Mouse (Mus musculus): ENCODE data around the gene Frmd5. TPM values are rescaled to one million over a fixed set of nuclear protein-coding genes. Genes with fewer than 3 reads are reported as not detected.

Frmd5 gene
- polyA plus RNA-seq, 1 experiment = 0.45 TPM

DNA sequence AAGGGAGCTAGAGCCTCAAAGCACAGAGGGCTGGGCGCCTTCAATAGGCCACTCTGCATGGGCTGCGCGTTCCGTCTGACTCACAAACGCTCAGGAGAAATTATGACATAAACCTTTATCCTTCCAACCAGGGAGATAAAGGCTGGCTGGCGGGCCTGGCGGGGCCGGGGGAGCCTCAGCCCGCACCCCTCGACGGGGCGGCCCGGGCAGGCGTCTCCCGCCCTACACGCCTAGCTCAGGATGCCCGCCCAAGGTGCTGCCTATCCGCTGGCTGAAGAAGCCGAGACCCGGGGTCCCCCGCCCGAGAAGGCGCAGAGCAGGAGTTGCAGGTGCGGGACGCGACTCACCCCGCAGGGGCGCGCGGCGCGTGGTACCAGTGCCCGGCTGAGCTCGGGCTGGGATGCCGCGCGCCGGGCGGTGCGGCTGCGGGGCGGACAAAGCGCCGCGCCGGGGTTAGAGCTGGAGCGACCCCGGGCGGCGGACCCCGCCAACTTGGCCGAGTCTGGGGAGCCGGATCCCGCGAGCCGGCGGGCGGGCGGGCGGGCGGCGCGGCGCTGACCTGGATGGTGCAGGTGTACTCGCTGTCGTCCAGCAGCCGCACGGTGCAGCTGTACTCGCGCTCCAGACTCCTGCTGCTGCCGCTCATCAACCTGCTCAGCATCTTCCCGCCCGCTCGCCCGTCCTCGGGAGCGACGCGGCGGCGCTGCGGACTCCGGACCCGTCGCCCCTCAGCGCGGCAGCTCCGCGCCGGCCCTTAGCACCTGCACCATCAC lies 530 bp downstream of the Frmd5 start:
- H3K27ac ChIP-seq (ENCODE audit: insufficient read depth, low read depth, low read length) = no peak overlapping the region
- peaks cover 5% of the 10 kb centered on the region for H3K27me3 ChIP-seq (replicated peaks; ENCODE audit: control insufficient read depth, insufficient read depth, low read length)
- WGBS = under 1% methylated on average over 87 of the region's 90 CpGs
- H3K36me3 ChIP-seq (ENCODE audit: control insufficient read depth, insufficient read depth, low read length) = no peaks in the 10 kb centered on the region
- DNase-seq = no peak
- H3K4me3 ChIP-seq (ENCODE audit: insufficient read depth, low read depth, low read length) = peak overlapping the region; percentile 43
- H3K4me1 ChIP-seq (ENCODE audit: control insufficient read depth, insufficient read depth, low read length) = no peaks in the 10 kb centered on the region; the same call in 1 of the 2 replicates
- TF ChIP-seq CTCF (conservative IDR thresholded peaks at IDR 0.05; ENCODE audit: insufficient read depth, insufficient read length, low read depth, low read length) (no peak), POLR2A (IDR thresholded peaks at IDR 0.05; ENCODE audit: low read depth, low read length) (no peak)

DNA sequence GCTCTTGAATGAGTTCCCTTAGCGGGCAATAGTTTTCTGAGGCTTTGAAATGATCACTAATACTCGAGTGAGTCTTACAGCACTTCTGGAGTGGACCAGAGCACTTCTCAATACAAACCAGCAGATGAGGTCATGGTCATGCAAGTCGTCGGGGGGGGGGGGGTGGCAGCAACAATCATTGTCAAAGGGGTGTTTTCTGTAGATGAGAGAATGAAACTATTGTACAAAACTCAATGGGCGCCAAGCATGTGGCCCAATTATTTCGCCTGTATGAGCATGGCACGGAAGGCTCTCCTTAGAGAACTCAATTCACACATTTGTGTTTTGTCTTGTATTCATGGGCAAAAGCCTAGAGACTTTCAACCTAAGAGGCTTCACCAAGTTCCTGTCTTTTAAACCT lies 7.8 kb downstream of the Frmd5 start:
- no peaks in the 10 kb centered on the region for H3K4me1 ChIP-seq (ENCODE audit: control insufficient read depth, insufficient read depth, low read length)
- TF ChIP-seq CTCF (conservative IDR thresholded peaks at IDR 0.05; ENCODE audit: insufficient read depth, insufficient read length, low read depth, low read length) = no peak
- TF ChIP-seq POLR2A (IDR thresholded peaks at IDR 0.05; ENCODE audit: low read depth, low read length) = no peak
- no peak for DNase-seq
- no peak overlapping the region for H3K4me3 ChIP-seq (ENCODE audit: insufficient read depth, low read depth, low read length)
- no peaks in the 10 kb centered on the region for H3K36me3 ChIP-seq (ENCODE audit: control insufficient read depth, insufficient read depth, low read length)
- 90% methylated on average over 7 of the region's 7 CpGs for WGBS
- no peaks in the 10 kb centered on the region for H3K27me3 ChIP-seq (replicated peaks; ENCODE audit: control insufficient read depth, insufficient read depth, low read length)
- H3K27ac ChIP-seq (ENCODE audit: insufficient read depth, low read depth, low read length) = no peak overlapping the region

DNA sequence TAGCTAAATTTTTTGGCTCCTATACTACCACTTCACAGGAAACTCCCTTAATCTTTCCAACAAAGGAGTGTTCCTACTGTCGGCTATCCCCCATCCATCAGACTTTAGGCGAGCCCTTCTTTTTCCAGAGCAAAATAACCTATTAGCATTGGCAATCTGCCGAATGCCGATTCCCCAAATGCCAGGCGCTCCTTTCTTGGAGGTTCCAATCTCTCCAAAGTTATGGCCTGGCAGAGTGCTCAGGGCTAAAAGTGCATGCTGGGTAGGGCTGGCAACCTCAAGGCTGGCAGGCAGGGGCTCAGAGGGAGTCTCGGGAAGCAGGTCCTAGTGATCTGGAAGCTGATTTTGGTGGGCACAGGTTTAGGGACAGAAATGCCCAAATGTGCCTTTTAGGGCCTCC lies 10.9 kb downstream of the Frmd5 start:
- Histone ChIP-seq H3K4me1 (ENCODE audit: control insufficient read depth, insufficient read depth, low read length) (no peaks in the 10 kb centered on the region), H3K4me3 (ENCODE audit: insufficient read depth, low read depth, low read length) (no peak overlapping the region), H3K36me3 (ENCODE audit: control insufficient read depth, insufficient read depth, low read length) (no peaks in the 10 kb centered on the region), H3K27ac (ENCODE audit: insufficient read depth, low read depth, low read length) (no peak overlapping the region), H3K27me3 (replicated peaks; ENCODE audit: control insufficient read depth, insufficient read depth, low read length) (no peaks in the 10 kb centered on the region)
- 93% methylated on average over 6 of the region's 6 CpGs for WGBS
- TF ChIP-seq POLR2A (IDR thresholded peaks at IDR 0.05; ENCODE audit: low read depth, low read length) = no peak
- no peak for TF ChIP-seq CTCF (conservative IDR thresholded peaks at IDR 0.05; ENCODE audit: insufficient read depth, insufficient read length, low read depth, low read length)
- no peak for DNase-seq

DNA sequence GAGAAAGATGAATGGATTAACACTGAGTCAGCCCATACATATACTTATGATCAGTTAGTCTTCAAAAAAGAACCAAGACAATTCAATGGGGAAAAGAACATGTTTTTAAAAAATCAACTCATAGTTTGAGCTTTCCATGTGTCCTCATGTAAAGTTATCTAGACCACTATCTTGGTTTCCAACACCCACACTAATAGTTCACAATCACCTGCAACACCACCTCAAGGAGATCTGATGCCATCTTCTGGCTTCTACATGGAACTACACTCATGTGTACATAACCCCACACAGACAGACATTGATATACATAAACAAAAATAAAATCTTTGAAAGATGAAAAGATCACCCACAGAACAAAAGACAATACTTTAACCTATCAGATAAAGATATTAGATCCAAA lies 17.1 kb downstream of the Frmd5 start:
- no peak overlapping the region for H3K27ac ChIP-seq (ENCODE audit: insufficient read depth, low read depth, low read length)
- TF ChIP-seq POLR2A (IDR thresholded peaks at IDR 0.05; ENCODE audit: low read depth, low read length) = no peak
- TF ChIP-seq CTCF (conservative IDR thresholded peaks at IDR 0.05; ENCODE audit: insufficient read depth, insufficient read length, low read depth, low read length) = no peak
- no peak for DNase-seq
- H3K4me3 ChIP-seq (ENCODE audit: insufficient read depth, low read depth, low read length) = no peak overlapping the region
- no peaks in the 10 kb centered on the region for H3K36me3 ChIP-seq (ENCODE audit: control insufficient read depth, insufficient read depth, low read length)
- no peaks in the 10 kb centered on the region for H3K4me1 ChIP-seq (ENCODE audit: control insufficient read depth, insufficient read depth, low read length)
- no peaks in the 10 kb centered on the region; the same call in 1 of the 2 replicates for H3K27me3 ChIP-seq (replicated peaks; ENCODE audit: control insufficient read depth, insufficient read depth, low read length)

DNA sequence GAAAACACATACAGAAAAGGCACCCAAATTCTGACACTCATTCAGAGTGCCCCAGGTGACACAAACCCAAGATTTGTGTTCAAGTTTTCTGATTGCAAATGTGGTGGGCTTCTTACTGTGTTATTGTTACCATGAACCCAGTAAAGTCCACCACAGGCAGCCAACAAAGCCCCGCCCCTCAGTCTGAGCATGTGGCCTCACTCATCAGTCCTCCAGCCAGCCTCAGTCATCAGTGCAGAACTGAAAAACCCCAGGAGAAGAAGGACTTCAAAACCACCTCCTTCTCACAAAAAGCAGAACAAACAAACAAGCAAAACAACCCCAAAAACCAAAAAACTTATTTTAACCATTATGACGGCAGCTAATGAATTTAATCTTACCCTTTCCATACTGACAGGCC lies 18.5 kb downstream of the Frmd5 start:
- H3K27me3 ChIP-seq (replicated peaks; ENCODE audit: control insufficient read depth, insufficient read depth, low read length) = no peaks in the 10 kb centered on the region; the same call in 1 of the 2 replicates
- H3K27ac ChIP-seq (ENCODE audit: insufficient read depth, low read depth, low read length) = no peak overlapping the region
- TF ChIP-seq CTCF (conservative IDR thresholded peaks at IDR 0.05; ENCODE audit: insufficient read depth, insufficient read length, low read depth, low read length) = no peak
- no peak for TF ChIP-seq POLR2A (IDR thresholded peaks at IDR 0.05; ENCODE audit: low read depth, low read length)
- H3K4me3 ChIP-seq (ENCODE audit: insufficient read depth, low read depth, low read length) = no peak overlapping the region
- DNase-seq = no peak
- 76% methylated on average over 2 of the region's 2 CpGs for WGBS
- H3K36me3 ChIP-seq (ENCODE audit: control insufficient read depth, insufficient read depth, low read length) = no peaks in the 10 kb centered on the region
- no peaks in the 10 kb centered on the region for H3K4me1 ChIP-seq (ENCODE audit: control insufficient read depth, insufficient read depth, low read length)

DNA sequence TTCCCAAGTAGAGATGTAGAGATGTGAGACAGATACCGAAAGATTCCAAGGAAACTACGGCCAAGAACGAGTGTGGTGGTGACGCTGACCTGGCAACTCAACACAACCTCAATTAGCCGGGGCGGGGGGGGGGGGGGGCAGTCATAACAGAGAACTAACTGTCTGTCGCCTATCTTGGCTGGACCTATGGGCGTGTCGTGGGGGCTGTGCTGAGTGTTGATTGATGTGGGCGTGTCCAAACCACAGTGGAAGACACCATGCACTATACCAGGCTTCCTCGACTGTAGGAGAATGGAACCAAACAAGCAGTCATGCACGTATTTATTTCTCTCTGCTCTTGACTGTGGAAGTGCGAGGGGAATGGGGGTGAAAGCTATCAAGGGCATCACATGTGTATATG lies 19.1 kb downstream of the Frmd5 start:
- Histone ChIP-seq H3K4me1 (ENCODE audit: control insufficient read depth, insufficient read depth, low read length) (no peaks in the 10 kb centered on the region), H3K27me3 (replicated peaks; ENCODE audit: control insufficient read depth, insufficient read depth, low read length) (no peaks in the 10 kb centered on the region; the same call in 1 of the 2 replicates), H3K36me3 (ENCODE audit: control insufficient read depth, insufficient read depth, low read length) (no peaks in the 10 kb centered on the region), H3K4me3 (ENCODE audit: insufficient read depth, low read depth, low read length) (no peak overlapping the region), H3K27ac (ENCODE audit: insufficient read depth, low read depth, low read length) (no peak overlapping the region)
- no peak for DNase-seq
- WGBS = 49% methylated on average over 13 of the region's 13 CpGs
- no peak for TF ChIP-seq POLR2A (IDR thresholded peaks at IDR 0.05; ENCODE audit: low read depth, low read length)
- no peak for TF ChIP-seq CTCF (conservative IDR thresholded peaks at IDR 0.05; ENCODE audit: insufficient read depth, insufficient read length, low read depth, low read length)

DNA sequence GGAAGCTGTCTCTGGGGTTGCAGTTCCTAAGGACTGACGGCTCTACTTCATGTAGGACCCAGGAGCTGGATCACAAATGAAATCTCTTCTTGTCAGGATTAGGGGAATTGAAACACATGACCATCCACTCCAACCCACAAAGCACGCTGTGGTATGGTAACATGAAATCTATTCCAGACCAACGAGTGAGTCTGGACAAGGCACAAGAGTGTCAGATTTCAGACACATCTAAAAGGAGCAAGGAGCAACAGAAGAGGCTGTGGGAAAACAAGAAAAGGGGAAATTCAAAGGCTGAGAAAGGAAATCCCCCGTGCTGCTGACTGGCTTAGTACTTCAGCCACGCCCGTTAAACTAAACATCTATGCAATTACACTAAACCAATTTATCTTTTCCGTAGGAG lies 19.6 kb downstream of the Frmd5 start:
- WGBS = 27% methylated on average over 7 of the region's 7 CpGs
- TF ChIP-seq POLR2A (IDR thresholded peaks at IDR 0.05; ENCODE audit: low read depth, low read length) = no peak
- TF ChIP-seq CTCF (conservative IDR thresholded peaks at IDR 0.05; ENCODE audit: insufficient read depth, insufficient read length, low read depth, low read length) = no peak

More for the DNA sequence above, 19.6 kb downstream of the Frmd5 start:
- no peak overlapping the region for H3K27ac ChIP-seq (ENCODE audit: insufficient read depth, low read depth, low read length)
- DNase-seq = no peak
- H3K27me3 ChIP-seq (replicated peaks; ENCODE audit: control insufficient read depth, insufficient read depth, low read length) = no peaks in the 10 kb centered on the region; the same call in 1 of the 2 replicates
- H3K4me3 ChIP-seq (ENCODE audit: insufficient read depth, low read depth, low read length) = no peak overlapping the region
- H3K36me3 ChIP-seq (ENCODE audit: control insufficient read depth, insufficient read depth, low read length) = no peaks in the 10 kb centered on the region
- H3K4me1 ChIP-seq (ENCODE audit: control insufficient read depth, insufficient read depth, low read length) = no peaks in the 10 kb centered on the region
